Mouse (Mus musculus): ENCODE measurements around the gene Tes3-ps. TPM values are rescaled to one million over a fixed set of nuclear protein-coding genes. Genes with fewer than 3 reads are reported as not detected.

Gene Tes3-ps
- polyA plus RNA-seq, 1 experiment from 2014 or later = 1.0 TPM

GRCm38 (mm10) chr13:49466393-49467075, 26.6 kb upstream of the Tes3-ps start:
- no peak overlapping the region for H3K9ac ChIP-seq (ENCODE audit: low read length)
- no peaks in the 10 kb centered on the region for H3K4me1 ChIP-seq (replicated peaks; ENCODE audit: control insufficient read depth, insufficient read depth, low read length)
- DNase-seq (ENCODE audit: low spot score) = no peak
- no peaks in the 10 kb centered on the region for H3K9me3 ChIP-seq (ENCODE audit: control insufficient read depth, low read length)
- H3K4me2 ChIP-seq (ENCODE audit: low read length) = no peak overlapping the region
- H3K27me3 ChIP-seq (replicated peaks; ENCODE audit: control insufficient read depth, insufficient read depth, low read length) = no peaks in the 10 kb centered on the region
- H3K4me3 ChIP-seq (ENCODE audit: low read depth, low read length) = no peak overlapping the region
- ATAC-seq (replicated peaks; ENCODE audit: low FRiP score, low TSS enrichment, low read depth) = no peak
- WGBS = 79% methylated on average over 11 of the region's 11 CpGs
- peaks cover 32% of the 10 kb centered on the region for H3K36me3 ChIP-seq (ENCODE audit: control insufficient read depth, insufficient read depth, low read length)
- H3K27ac ChIP-seq (ENCODE audit: low read depth) = peak overlapping the region; percentile 38

DNA sequence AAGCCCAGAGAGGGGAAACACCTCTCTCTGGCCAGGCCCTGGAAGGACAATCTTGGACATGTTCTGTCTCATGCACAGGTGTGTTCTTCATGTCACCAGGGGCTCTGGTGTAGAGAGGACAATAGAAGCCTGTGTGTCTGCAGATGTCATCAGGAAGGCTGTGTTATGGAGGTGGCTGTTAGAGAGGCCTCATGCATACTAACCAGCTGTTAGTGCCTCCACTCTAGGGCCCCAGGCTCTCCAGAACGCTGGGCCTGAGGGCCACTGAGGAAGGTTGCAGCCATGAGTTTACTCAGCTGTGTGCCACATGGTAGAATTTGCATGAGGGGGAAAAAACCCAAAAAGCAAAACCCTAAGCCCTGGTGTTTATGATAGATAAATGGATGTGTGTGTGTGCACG, 25.5 kb upstream of the Tes3-ps start:
- WGBS = 58% methylated on average over 2 of the region's 2 CpGs
- peak; percentile 47 for DNase-seq (ENCODE audit: low spot score)
- Histone ChIP-seq H3K36me3 (ENCODE audit: control insufficient read depth, insufficient read depth, low read length) (peaks cover 28% of the 10 kb centered on the region), H3K4me3 (ENCODE audit: low read depth, low read length) (no peak overlapping the region), H3K27ac (ENCODE audit: low read depth) (no peak overlapping the region), H3K9me3 (ENCODE audit: control insufficient read depth, low read length) (no peaks in the 10 kb centered on the region), H3K4me2 (ENCODE audit: low read length) (no peak overlapping the region), H3K4me1 (replicated peaks; ENCODE audit: control insufficient read depth, insufficient read depth, low read length) (no peaks in the 10 kb centered on the region; the same call in 1 of the 2 replicates), H3K9ac (ENCODE audit: low read length) (no peak overlapping the region), H3K27me3 (replicated peaks; ENCODE audit: control insufficient read depth, insufficient read depth, low read length) (no peaks in the 10 kb centered on the region)
- no peak for ATAC-seq (replicated peaks; ENCODE audit: low FRiP score, low TSS enrichment, low read depth)

DNA sequence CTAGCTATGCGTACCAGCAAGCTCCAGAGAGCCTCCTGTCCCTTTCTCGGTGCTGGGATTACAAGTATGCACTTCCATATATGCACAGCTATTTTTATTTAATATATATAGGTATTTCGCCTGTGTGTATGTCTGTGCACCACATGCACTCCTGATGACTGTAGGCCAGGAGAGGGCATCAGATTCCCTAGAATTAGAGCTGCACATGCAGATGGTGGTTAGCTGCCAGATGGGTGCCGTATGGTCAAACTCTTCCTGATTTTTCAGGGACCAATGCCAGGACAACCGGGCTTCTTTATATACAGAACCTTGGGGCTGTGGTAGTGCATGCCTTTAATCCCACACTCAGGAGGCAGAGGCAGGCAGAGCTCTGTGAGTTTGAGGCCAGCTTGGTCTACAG, 24.1 kb upstream of the Tes3-ps start:
- Histone ChIP-seq H3K36me3 (ENCODE audit: control insufficient read depth, insufficient read depth, low read length) (peaks cover 16% of the 10 kb centered on the region), H3K4me1 (replicated peaks; ENCODE audit: control insufficient read depth, insufficient read depth, low read length) (no peaks in the 10 kb centered on the region; the same call in 1 of the 2 replicates), H3K27me3 (replicated peaks; ENCODE audit: control insufficient read depth, insufficient read depth, low read length) (no peaks in the 10 kb centered on the region), H3K9ac (ENCODE audit: low read length) (no peak overlapping the region), H3K4me2 (ENCODE audit: low read length) (no peak overlapping the region), H3K4me3 (ENCODE audit: low read depth, low read length) (no peak overlapping the region), H3K27ac (ENCODE audit: low read depth) (no peak overlapping the region), H3K9me3 (ENCODE audit: control insufficient read depth, low read length) (no peaks in the 10 kb centered on the region)
- WGBS = 87% methylated on average over 5 of the region's 5 CpGs
- no peak for DNase-seq (ENCODE audit: low spot score)
- no peak for ATAC-seq (replicated peaks; ENCODE audit: low FRiP score, low TSS enrichment, low read depth)

GRCm38 (mm10) chr13:49470319-49470718, 22.8 kb upstream of the Tes3-ps start:
- Histone ChIP-seq H3K9ac (ENCODE audit: low read length) (no peak overlapping the region), H3K4me3 (ENCODE audit: low read depth, low read length) (no peak overlapping the region), H3K9me3 (ENCODE audit: control insufficient read depth, low read length) (no peaks in the 10 kb centered on the region), H3K4me1 (replicated peaks; ENCODE audit: control insufficient read depth, insufficient read depth, low read length) (no peaks in the 10 kb centered on the region; the same call in 1 of the 2 replicates), H3K4me2 (ENCODE audit: low read length) (no peak overlapping the region), H3K27me3 (replicated peaks; ENCODE audit: control insufficient read depth, insufficient read depth, low read length) (no peaks in the 10 kb centered on the region), H3K27ac (ENCODE audit: low read depth) (no peak overlapping the region), H3K36me3 (ENCODE audit: control insufficient read depth, insufficient read depth, low read length) (peaks cover 3% of the 10 kb centered on the region)
- ATAC-seq (replicated peaks; ENCODE audit: low FRiP score, low TSS enrichment, low read depth) = no peak
- DNase-seq (ENCODE audit: low spot score) = no peak
- 90% methylated on average over 4 of the region's 4 CpGs for WGBS

- 78% methylated on average over 4 of the region's 4 CpGs for WGBS
- H3K4me1 ChIP-seq (replicated peaks; ENCODE audit: control insufficient read depth, insufficient read depth, low read length) = no peaks in the 10 kb centered on the region; the same call in 1 of the 2 replicates
- H3K9me3 ChIP-seq (ENCODE audit: control insufficient read depth, low read length) = no peaks in the 10 kb centered on the region
- no peak overlapping the region for H3K27ac ChIP-seq (ENCODE audit: low read depth)
- no peak overlapping the region for H3K4me3 ChIP-seq (ENCODE audit: low read depth, low read length)
- no peaks in the 10 kb centered on the region for H3K36me3 ChIP-seq (ENCODE audit: control insufficient read depth, insufficient read depth, low read length)
- DNase-seq (ENCODE audit: low spot score) (no peak), ATAC-seq (replicated peaks; ENCODE audit: low FRiP score, low TSS enrichment, low read depth) (no peak)
- no peak overlapping the region for H3K4me2 ChIP-seq (ENCODE audit: low read length)
- H3K9ac ChIP-seq (ENCODE audit: low read length) = no peak overlapping the region
- no peaks in the 10 kb centered on the region for H3K27me3 ChIP-seq (replicated peaks; ENCODE audit: control insufficient read depth, insufficient read depth, low read length)
These were observed 22.3 kb upstream of the Tes3-ps start for GRCm38 (mm10) chr13:49470806-49471205.

DNA sequence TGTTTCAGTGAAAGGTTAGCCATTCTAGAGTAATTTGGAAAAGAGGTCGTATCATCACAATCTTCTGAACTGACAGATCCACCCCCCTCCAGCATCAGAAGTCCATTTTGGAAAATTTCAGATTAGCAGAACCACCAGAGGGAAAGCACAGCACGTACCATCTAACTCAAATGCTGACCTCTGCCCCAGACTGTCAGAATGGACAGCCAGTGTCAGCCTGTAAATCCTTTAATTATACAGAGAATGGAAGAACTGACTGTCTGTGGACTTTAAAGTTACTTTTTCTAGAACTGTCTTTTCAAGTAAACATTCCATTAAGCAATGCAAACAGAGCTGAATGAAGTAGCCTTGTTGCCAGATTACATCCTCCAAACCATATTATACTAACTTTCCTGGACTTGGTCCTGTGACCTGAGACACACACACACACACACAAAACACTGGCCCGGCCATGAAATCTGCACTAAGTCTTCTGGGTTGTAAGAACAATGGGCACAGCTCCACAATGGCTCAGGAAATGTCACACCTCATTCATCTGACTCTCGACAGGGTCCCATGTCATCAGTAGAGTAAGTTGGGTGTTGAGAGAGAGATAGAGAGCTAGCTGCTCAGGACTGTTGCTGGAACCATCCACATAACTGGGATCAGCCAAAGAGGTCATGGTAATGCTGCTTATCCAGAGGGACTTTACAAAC, 21.0 kb upstream of the Tes3-ps start:
- DNase-seq (ENCODE audit: low spot score) (no peak), ATAC-seq (replicated peaks; ENCODE audit: low FRiP score, low TSS enrichment, low read depth) (no peak)
- H3K27ac ChIP-seq (ENCODE audit: low read depth) = no peak overlapping the region
- no peaks in the 10 kb centered on the region; the same call in 1 of the 2 replicates for H3K4me1 ChIP-seq (replicated peaks; ENCODE audit: control insufficient read depth, insufficient read depth, low read length)
- H3K9ac ChIP-seq (ENCODE audit: low read length) = no peak overlapping the region
- no peak overlapping the region for H3K4me3 ChIP-seq (ENCODE audit: low read depth, low read length)
- 66% methylated on average over 4 of the region's 4 CpGs for WGBS
- no peak overlapping the region for H3K4me2 ChIP-seq (ENCODE audit: low read length)
- H3K36me3 ChIP-seq (ENCODE audit: control insufficient read depth, insufficient read depth, low read length) = no peaks in the 10 kb centered on the region
- no peaks in the 10 kb centered on the region for H3K27me3 ChIP-seq (replicated peaks; ENCODE audit: control insufficient read depth, insufficient read depth, low read length)
- no peaks in the 10 kb centered on the region for H3K9me3 ChIP-seq (ENCODE audit: control insufficient read depth, low read length)

DNA sequence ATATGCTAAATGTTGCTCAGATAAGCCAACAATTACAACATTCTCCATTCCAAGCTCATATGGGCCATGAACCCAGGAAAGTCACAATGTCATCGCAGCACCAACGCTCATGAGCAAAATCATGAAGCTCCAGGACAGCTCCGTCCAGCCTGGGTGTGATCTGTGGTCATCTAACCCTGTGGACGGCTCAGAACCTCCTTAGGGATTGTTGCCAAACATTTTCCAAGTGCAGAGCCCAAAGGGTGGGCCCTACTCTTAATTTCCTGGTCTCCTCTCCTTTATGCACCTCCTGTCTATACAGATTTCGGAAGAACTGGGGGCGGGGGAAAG, 20.5 kb upstream of the Tes3-ps start:
- no peak for ATAC-seq (replicated peaks; ENCODE audit: low FRiP score, low TSS enrichment, low read depth)
- Histone ChIP-seq H3K27me3 (replicated peaks; ENCODE audit: control insufficient read depth, insufficient read depth, low read length) (no peaks in the 10 kb centered on the region), H3K4me2 (ENCODE audit: low read length) (no peak overlapping the region), H3K9me3 (ENCODE audit: control insufficient read depth, low read length) (no peaks in the 10 kb centered on the region), H3K9ac (ENCODE audit: low read length) (no peak overlapping the region), H3K27ac (ENCODE audit: low read depth) (no peak overlapping the region), H3K4me3 (ENCODE audit: low read depth, low read length) (no peak overlapping the region), H3K4me1 (replicated peaks; ENCODE audit: control insufficient read depth, insufficient read depth, low read length) (peaks cover 2% of the 10 kb centered on the region; the same call in 1 of the 2 replicates), H3K36me3 (ENCODE audit: control insufficient read depth, insufficient read depth, low read length) (no peaks in the 10 kb centered on the region)
- no peak for DNase-seq (ENCODE audit: low spot score)
- 92% methylated on average over 6 of the region's 6 CpGs for WGBS

- Histone ChIP-seq H3K36me3 (ENCODE audit: control insufficient read depth, insufficient read depth, low read length) (no peaks in the 10 kb centered on the region), H3K27ac (ENCODE audit: low read depth) (peak overlapping the region; percentile 66; the same call in 1 of the 2 replicates), H3K9ac (ENCODE audit: low read length) (no peak overlapping the region), H3K4me3 (ENCODE audit: low read depth, low read length) (no peak overlapping the region), H3K4me2 (ENCODE audit: low read length) (no peak overlapping the region), H3K9me3 (ENCODE audit: control insufficient read depth, low read length) (no peaks in the 10 kb centered on the region), H3K4me1 (replicated peaks; ENCODE audit: control insufficient read depth, insufficient read depth, low read length) (peaks cover 8% of the 10 kb centered on the region), H3K27me3 (replicated peaks; ENCODE audit: control insufficient read depth, insufficient read depth, low read length) (no peaks in the 10 kb centered on the region)
- ATAC-seq (replicated peaks; ENCODE audit: low FRiP score, low TSS enrichment, low read depth) (no peak), DNase-seq (ENCODE audit: low spot score) (no peak)
- WGBS = 47% methylated on average over 3 of the region's 3 CpGs
These were observed 15.2 kb upstream of the Tes3-ps start for GRCm38 (mm10) chr13:49477887-49478286.
